Mouse (Mus musculus) frontal cortex, adult (tissue): Measurements from ENCODE around the gene Pcdh7.

Experiments
- ATAC-seq: cut with Nextera tagmentation; 2 replicates; pipeline ENCODE4 v1.9.2; 2017; ENCODE audit warnings: mild to moderate bottlenecking, moderate library complexity, mixed read lengths; ENCODE audit not compliant: low TSS enrichment

Gene Pcdh7

GRCm38 (mm10) chr5:57797951-57798670, 80.3 kb downstream of the Pcdh7 start:
- no peak for ATAC-seq

DNA sequence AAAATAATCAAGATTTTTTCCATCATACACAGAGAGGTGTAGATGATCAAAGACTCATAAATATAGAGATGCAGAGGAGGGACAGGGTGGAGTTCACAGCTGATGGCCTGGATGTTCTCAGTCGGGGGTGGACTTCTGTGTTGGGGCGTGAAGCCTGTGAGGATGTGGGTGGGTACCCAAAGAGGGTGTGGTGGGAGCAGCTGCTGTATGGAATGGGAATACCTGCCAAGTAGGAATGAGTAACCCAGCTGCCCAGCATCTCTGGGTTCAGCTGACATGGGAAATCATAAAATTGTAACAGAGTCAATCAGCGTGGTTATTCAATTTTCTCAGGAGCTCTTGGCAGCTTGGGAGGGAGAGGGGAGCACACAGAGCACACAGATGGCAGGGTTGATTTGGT, 85.3 kb downstream of the Pcdh7 start:
- peak; percentile 72 for ATAC-seq

GRCm38 (mm10) chr5:57803890-57804289, 86.1 kb downstream of the Pcdh7 start:
- no peak for ATAC-seq

- ATAC-seq = no peak
These were observed 89.6 kb downstream of the Pcdh7 start for GRCm38 (mm10) chr5:57807350-57807749.

GRCm38 (mm10) chr5:57810641-57811040, 92.9 kb downstream of the Pcdh7 start:
- no peak for ATAC-seq

DNA sequence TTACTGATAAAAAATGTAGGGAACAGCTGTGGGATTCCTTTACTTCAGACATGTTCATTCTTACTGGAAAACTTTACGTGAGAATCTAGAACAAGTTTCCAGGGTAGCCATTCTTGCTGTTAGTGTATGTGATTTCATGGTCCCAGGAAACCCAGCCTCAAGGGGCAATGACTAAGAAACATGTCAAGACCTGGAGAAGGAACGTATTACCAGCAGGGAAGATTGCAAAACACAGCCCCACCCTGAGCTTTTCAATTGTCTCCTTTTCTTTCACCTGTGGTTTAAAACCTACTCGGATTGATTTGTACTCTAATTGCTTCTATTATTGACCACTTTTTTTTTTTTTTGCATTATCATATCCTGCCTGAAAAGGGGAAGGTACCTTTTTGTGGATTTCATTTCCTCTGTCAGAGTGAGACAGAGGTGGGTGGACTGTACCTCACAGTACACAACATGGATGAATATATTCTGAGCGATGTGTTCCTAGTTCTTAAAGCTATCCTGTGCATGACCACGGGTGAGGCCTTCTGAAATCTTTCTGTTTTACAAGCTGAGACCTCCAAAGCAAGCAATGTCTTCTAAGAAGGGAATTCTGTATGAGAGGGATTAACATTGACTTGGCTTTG, 98.3 kb downstream of the Pcdh7 start:
- ATAC-seq = peak; percentile 21; the same call in 1 of the 2 replicates

GRCm38 (mm10) chr5:57819788-57820187, 102.0 kb downstream of the Pcdh7 start:
- ATAC-seq = no peak

DNA sequence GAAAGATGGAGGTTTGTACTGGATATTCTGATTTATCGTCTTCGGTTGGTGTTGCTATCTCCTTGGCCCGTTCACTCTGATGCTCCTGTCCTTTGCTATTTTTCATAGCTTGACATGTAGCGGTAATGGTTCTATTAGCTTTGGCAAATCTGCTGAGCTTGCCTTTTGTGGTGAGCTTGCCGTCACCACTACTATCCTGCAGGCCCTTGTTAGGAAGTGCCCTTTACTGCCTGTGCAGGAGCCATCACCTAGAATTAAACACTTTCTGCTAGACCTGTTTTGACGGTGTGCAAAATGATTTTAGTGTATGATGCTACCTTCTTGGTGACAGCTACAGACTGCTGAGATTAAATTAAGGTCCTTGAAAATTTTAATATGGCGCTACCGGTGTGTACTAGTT, 103.3 kb downstream of the Pcdh7 start:
- peak; percentile 18 for ATAC-seq

DNA sequence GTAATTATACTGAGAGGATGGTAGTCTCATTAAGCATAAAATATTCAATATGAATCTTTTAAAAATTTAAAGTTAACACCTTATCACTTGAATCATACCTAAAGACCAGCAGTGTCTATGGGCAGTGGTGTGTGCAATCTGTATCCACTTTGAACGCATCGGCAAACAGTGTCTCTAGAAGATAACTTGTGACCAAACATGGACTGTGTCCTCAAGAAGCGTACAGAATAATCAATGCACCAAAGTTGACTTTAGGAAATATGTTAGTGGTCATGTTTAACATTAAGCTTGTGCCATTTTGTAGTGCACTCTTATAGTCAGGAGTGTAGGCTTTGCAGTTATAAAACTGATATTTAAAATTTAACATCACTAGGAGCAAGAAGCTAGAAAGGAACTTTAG, 110.7 kb downstream of the Pcdh7 start:
- no peak for ATAC-seq

- ATAC-seq = no peak
These were observed 119.4 kb downstream of the Pcdh7 start for GRCm38 (mm10) chr5:57837150-57837549.

- ATAC-seq = peak; percentile 93
These were observed 123.8 kb downstream of the Pcdh7 start for GRCm38 (mm10) chr5:57841357-57842119.

DNA sequence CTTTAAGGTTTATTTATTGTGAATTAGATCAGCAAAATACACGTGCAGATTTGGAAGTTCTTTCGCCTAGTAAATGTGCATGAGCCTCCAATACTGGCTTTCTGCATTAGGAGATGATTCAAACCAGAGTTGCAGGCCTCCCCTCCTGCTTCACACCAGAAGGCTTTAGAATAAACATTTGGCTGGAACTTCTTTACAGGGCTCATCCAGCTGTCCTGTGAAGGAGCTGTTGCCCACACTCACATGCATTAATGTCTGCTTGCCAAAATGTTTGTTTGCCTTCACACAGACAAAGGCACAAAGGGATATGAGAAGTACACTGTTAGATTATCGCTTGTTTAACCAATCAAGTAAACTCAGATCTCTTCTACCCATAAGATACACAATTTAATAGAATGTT, 129.7 kb downstream of the Pcdh7 start:
- peak; percentile 70 for ATAC-seq

DNA sequence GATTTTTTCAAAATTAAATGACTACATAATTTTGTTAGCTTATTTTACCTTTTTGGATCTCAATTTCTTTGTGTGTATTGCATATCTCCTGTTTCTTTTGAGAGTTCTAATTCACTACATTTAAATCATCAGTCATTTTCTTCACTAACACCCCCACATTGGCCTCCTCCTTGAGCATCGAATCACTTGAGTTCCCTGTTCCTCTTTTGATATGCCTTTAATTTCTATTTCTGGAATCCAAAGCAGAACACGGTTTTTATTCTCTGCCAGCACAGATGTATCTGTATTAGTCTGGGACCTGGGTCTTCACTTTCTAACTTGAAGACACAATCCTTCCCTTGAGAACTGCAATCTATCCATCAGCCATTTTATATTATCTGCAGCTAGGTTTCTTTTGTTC, 132.3 kb downstream of the Pcdh7 start:
- peak; percentile 14; the same call in 1 of the 2 replicates for ATAC-seq

DNA sequence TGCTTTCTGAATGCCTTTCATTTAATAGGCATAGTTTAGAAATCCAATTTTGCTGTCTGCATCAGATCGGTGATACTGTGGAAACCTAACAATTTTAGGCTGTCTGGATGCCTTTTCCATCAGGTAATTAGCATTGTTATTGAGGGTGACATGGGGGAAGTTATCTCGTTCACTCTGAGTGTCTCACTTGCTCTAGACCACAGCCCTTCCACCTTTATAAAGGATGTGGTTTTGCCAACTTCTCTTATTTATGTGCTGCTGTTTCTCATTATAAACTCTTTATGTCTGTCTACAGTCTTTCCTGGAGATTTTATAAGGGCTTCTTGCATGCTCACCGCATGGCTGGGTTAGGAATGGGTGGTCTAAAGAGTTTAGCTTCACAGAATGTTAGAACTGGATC, 139.5 kb downstream of the Pcdh7 start:
- ATAC-seq = no peak

DNA sequence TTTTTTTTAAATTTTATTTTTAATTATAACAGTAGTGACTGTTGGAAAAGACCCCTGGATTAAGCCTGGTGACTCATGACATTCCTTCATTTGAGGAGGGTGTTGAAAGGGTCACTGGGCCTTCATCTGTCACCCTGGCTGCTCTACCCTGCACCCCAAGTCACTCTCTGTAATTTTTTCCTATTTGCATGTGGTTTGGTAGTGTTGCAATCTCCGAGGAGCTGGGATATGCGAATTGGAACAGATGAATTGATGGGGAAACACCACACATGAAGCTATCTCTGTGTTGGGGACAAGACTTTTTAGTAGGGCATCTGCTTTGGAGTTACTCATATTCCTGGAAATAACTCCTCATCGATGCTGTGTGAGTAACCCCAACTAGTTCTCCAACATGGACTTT, 146.5 kb downstream of the Pcdh7 start:
- ATAC-seq = no peak

DNA sequence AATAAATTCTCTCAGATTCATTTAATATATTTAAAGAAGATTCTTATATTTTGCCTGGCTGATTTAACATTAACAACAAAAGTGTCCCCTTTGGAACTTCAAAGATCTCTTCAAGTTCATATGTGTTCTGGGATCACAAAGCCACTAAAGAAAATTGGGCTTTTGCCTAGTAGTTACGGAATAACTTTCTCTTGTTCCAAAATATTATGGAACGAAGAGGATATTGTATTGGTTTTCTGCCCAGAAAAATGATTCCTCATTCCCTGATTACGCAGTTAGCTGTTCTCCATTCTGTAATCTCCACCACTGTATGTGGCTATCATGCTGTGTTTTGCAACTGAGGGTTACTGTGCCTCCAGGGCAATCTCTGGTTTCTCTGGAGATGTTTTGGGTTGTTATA, 147.5 kb downstream of the Pcdh7 start:
- no peak for ATAC-seq

GRCm38 (mm10) chr5:57866097-57866496, 148.3 kb downstream of the Pcdh7 start:
- ATAC-seq = no peak

- ATAC-seq = 0 out of 2 replicates have a peak, but pooled peaks have one; percentile 9
These were observed 150.1 kb downstream of the Pcdh7 start for GRCm38 (mm10) chr5:57867906-57868305.

DNA sequence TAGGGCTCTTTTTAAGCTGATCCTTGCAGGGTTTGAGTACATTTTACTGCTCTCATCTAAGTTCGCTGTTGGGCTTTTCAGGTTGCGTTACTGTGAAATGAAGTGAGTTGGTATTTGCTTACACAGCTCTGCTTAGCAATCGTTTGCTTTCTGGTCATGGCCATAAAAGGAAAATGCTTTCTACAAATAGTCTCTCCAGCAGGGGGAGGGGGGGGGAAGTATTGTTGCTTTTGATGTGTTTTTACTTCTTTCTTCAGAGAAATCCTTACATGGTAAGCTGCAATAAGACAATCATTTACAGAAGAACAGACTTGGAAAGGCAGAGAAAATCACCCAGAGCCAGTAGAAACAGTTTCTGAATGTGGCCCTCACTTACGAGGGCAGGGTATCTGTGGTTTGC, 150.9 kb downstream of the Pcdh7 start:
- ATAC-seq = peak; percentile 52; the same call in 1 of the 2 replicates

DNA sequence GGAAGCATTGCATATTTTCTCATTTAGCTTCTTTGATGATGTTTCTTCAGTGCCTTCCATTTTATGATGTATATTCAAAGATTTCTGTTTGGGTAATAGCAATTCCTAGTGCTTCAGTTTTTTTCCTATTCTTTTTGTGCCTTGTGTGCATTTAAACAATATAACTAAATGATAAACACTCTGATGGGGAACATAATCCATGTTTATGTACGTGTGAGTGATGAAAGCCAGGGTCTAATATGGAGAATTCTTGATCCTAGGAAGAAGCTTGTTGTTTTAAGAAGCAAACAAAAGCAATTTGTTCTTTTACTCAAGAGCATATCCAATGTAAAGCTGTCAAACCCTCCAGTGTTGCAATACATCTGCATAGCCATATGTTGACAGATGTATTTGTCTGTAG, 153.0 kb downstream of the Pcdh7 start:
- ATAC-seq = no peak

DNA sequence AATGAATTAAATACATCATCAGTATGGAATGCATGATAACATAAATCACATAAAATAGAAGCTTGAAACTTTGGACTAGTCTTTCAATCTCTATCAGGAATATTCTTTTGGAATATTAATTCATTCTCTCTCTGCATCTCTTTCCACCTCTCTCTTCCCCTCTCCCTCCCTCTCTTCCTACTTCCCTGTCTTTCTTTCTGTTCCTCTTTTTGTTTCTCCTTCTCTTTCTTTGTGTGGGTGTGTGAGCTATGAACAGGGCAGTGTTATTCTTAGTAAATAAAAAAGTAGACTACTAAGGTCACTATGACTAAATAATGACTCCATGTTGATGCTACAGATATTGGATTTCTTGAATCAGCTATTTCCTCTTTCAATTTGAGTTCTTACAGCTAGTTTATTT, 167.2 kb downstream of the Pcdh7 start:
- no peak for ATAC-seq

DNA sequence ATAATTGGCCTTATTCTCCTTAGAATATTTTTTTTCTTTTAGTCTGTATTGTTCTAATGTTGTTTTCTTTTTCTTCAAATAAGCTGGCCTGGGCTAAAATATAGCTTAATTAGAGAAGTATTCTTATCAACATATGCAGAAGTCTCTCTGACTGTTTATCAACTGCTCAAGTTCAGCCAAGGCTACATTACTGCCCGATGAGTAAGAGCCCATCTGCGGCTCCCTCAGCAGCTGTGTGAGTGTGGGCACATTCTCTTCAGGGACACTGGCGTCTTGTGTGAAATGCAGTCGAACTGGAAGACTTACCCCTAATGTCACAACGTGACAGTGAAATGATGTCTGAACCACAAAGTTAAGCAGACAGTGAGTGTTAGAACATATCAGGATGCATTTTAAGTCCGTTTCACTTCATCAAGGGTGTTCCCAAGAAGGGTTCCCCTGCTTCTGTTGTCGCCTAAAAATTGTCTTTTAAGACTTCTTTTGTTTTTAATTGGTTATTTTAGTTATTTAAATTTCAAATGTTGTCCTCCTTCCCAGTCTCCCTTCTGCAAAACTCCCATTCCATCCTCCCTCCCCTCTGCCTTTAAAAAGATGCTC, 181.3 kb downstream of the Pcdh7 start:
- ATAC-seq = peak; percentile 94
